Mouse (Mus musculus): Measurements from ENCODE around the gene Rep15. TPM values are rescaled to one million over a fixed set of nuclear protein-coding genes. Genes with fewer than 3 reads are reported as not detected.

Gene Rep15
- 0.87 and 0.91 TPM in 2 replicates for polyA plus RNA-seq (2016; fragmentation: Nextera tagmentation; extraction: Ambion mirVana)

GRCm38 (mm10) chr6:147032303-147032925, at the start of gene Rep15:
Gene Rep15, plus strand, starts transcription at chr6:147032584.
- H3K27me3 ChIP-seq (replicated peaks): no peaks in the 10 kb centered on the region
- no peaks in the 10 kb centered on the region for H3K4me1 ChIP-seq
- no peak within 1 kb of the TSS for H3K4me3 ChIP-seq
- 60% methylated on average over 13 of the region's 13 CpGs for WGBS (ENCODE audit: insufficient replicate concordance)
- H3K4me2 ChIP-seq: no peak within 1 kb of the TSS
- H3K36me3 ChIP-seq: peaks cover 10% of the 10 kb centered on the region
- H3K27ac ChIP-seq: no peak within 1 kb of the TSS
- ATAC-seq: no peak
- no peak within 1 kb of the TSS for H3K9ac ChIP-seq
- H3K9me3 ChIP-seq (replicated peaks): no peaks in the 10 kb centered on the region

DNA sequence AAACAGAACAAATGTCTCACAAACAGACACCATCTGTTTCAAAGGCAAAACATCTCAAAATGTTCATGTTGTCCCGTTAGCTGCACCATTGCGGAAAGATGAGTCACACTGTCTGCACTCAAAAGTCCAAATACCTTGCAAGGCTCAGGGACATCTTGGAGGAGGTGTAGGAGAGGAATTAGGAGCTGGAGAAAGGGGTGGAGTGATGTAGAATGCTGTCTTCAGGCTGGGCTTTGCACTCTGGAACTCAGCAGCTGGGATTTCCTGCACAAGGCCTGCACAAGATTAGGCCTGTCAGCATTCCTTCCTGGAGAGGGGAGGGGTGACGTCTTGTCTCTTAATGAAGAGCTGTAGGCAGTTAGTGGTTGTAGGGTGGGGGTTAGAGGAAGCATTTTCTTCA, 47.8 kb upstream of the Rep15 start:
- H3K4me3 ChIP-seq: no peak overlapping the region
- no peaks in the 10 kb centered on the region for H3K9me3 ChIP-seq (replicated peaks)
- no peaks in the 10 kb centered on the region for H3K4me1 ChIP-seq
- no peaks in the 10 kb centered on the region for H3K27me3 ChIP-seq (replicated peaks)
- H3K9ac ChIP-seq: no peak overlapping the region
- ATAC-seq: no peak
- no peaks in the 10 kb centered on the region for H3K36me3 ChIP-seq
- WGBS (ENCODE audit: insufficient replicate concordance): 58% methylated on average over 3 of the region's 3 CpGs
- H3K27ac ChIP-seq: no peak overlapping the region
- H3K4me2 ChIP-seq: no peak overlapping the region

- Histone ChIP-seq H3K4me1 (no peaks in the 10 kb centered on the region), H3K9me3 (replicated peaks) (no peaks in the 10 kb centered on the region), H3K27ac (no peak overlapping the region), H3K4me2 (no peak overlapping the region), H3K27me3 (replicated peaks) (no peaks in the 10 kb centered on the region), H3K36me3 (peaks cover 10% of the 10 kb centered on the region; the same call in 1 of the 2 replicates), H3K4me3 (no peak overlapping the region), H3K9ac (no peak overlapping the region)
- ATAC-seq: no peak
- WGBS (ENCODE audit: insufficient replicate concordance): 35% methylated on average over 5 of the region's 5 CpGs
Observed at GRCm38 (mm10) chr6:146994236-146994635, 38.1 kb upstream of the Rep15 start.

DNA sequence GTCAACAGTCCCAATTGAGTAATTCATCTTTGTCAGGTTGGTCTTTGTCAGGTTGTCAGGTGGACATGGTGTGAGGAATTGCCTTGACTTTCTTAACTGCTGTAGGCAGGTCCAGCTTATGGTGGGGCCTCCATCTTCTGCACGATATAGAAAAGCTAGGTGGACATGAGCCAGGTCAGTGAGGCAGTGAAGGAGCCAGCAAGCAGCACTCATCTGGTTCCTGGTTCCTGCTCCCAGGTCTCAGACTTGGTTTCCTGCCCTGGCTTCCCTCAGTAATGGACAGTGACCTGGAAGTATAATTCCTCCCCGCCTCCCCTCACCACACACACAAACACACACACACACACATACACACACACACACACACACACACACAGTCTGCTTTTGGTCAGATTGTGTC, 37.0 kb upstream of the Rep15 start:
- H3K9me3 ChIP-seq (replicated peaks): no peaks in the 10 kb centered on the region
- H3K9ac ChIP-seq: no peak overlapping the region
- WGBS (ENCODE audit: insufficient replicate concordance): 83% methylated on average over 2 of the region's 2 CpGs
- no peak overlapping the region for H3K4me2 ChIP-seq
- peaks cover 13% of the 10 kb centered on the region for H3K36me3 ChIP-seq
- H3K27ac ChIP-seq: no peak overlapping the region
- no peak overlapping the region for H3K4me3 ChIP-seq
- H3K27me3 ChIP-seq (replicated peaks): no peaks in the 10 kb centered on the region
- no peak for ATAC-seq
- H3K4me1 ChIP-seq: no peaks in the 10 kb centered on the region

DNA sequence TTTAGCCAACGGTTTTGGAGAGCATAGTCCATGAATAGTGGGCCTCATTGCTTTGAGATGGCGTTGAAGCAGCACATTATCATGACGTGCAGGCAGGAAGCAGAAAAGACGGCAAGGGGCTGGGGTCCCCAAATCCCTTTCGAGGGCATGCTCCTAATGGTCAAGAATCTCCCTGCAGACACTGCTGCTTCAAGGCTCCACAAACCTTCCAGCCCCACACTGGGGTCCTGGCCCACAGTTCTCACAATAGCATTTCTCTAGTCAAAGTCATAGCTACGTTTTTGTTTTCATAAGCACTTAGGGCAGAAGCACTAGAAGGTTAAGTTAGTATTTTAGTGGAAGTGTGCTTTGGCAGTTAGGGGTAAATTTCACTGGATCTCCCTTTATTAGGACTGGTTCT, 36.5 kb upstream of the Rep15 start:
- Histone ChIP-seq H3K4me1 (no peaks in the 10 kb centered on the region), H3K27me3 (replicated peaks) (no peaks in the 10 kb centered on the region), H3K9me3 (replicated peaks) (no peaks in the 10 kb centered on the region), H3K4me2 (no peak overlapping the region), H3K27ac (no peak overlapping the region), H3K9ac (no peak overlapping the region), H3K4me3 (no peak overlapping the region), H3K36me3 (peaks cover 16% of the 10 kb centered on the region)
- ATAC-seq: no peak
- WGBS (ENCODE audit: insufficient replicate concordance): 70% methylated on average over 6 of the region's 6 CpGs

DNA sequence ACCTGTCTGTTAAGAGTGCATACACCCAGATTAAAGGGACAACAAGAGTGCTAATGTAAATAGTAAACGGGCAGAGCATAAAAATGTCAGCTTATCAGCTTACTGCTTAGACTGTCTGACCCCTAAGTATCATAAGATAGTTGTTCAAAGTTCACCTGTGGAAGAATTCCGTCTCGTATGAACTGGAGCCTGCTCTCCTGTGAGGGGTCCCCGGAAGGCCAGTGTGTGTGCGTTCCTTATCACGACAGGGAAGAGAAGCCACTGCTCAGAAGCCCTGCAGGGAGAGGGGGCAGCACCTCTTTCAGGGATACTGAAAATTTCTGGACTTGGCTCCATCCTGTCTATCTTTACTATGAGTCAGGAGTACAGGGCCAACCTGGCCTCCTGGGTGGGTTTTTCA, 35.4 kb upstream of the Rep15 start:
- Histone ChIP-seq H3K4me3 (no peak overlapping the region), H3K27ac (no peak overlapping the region), H3K9ac (no peak overlapping the region), H3K9me3 (replicated peaks) (no peaks in the 10 kb centered on the region), H3K36me3 (peaks cover 20% of the 10 kb centered on the region), H3K4me2 (no peak overlapping the region), H3K27me3 (replicated peaks) (no peaks in the 10 kb centered on the region), H3K4me1 (no peaks in the 10 kb centered on the region)
- no peak for ATAC-seq
- 60% methylated on average over 6 of the region's 6 CpGs for WGBS (ENCODE audit: insufficient replicate concordance)

GRCm38 (mm10) chr6:146998710-146999109, 33.7 kb upstream of the Rep15 start:
- 76% methylated on average over 4 of the region's 4 CpGs for WGBS (ENCODE audit: insufficient replicate concordance)

GRCm38 (mm10) chr6:146999302-146999701, 33.1 kb upstream of the Rep15 start:
- no peak overlapping the region for H3K4me2 ChIP-seq
- no peak for ATAC-seq
- H3K9me3 ChIP-seq (replicated peaks): no peaks in the 10 kb centered on the region
- no peak overlapping the region for H3K9ac ChIP-seq
- no peaks in the 10 kb centered on the region for H3K4me1 ChIP-seq
- no peaks in the 10 kb centered on the region for H3K27me3 ChIP-seq (replicated peaks)
- H3K27ac ChIP-seq: no peak overlapping the region
- 73% methylated on average over 9 of the region's 9 CpGs for WGBS (ENCODE audit: insufficient replicate concordance)
- H3K36me3 ChIP-seq: peaks cover 22% of the 10 kb centered on the region
- no peak overlapping the region for H3K4me3 ChIP-seq

More at GRCm38 (mm10) chr6:146998710-146999109, 33.7 kb upstream of the Rep15 start:
- no peaks in the 10 kb centered on the region for H3K9me3 ChIP-seq (replicated peaks)
- H3K4me3 ChIP-seq: no peak overlapping the region
- no peak overlapping the region for H3K9ac ChIP-seq
- no peak for ATAC-seq
- H3K4me2 ChIP-seq: no peak overlapping the region
- peaks cover 22% of the 10 kb centered on the region for H3K36me3 ChIP-seq
- H3K4me1 ChIP-seq: no peaks in the 10 kb centered on the region
- no peak overlapping the region for H3K27ac ChIP-seq
- H3K27me3 ChIP-seq (replicated peaks): no peaks in the 10 kb centered on the region

- H3K4me2 ChIP-seq: no peak overlapping the region
- no peaks in the 10 kb centered on the region for H3K4me1 ChIP-seq
- 65% methylated on average over 2 of the region's 2 CpGs for WGBS (ENCODE audit: insufficient replicate concordance)
- no peak for ATAC-seq
- no peaks in the 10 kb centered on the region for H3K9me3 ChIP-seq (replicated peaks)
- H3K27ac ChIP-seq: no peak overlapping the region
- peaks cover 22% of the 10 kb centered on the region for H3K36me3 ChIP-seq
- H3K4me3 ChIP-seq: no peak overlapping the region
- H3K9ac ChIP-seq: no peak overlapping the region
- H3K27me3 ChIP-seq (replicated peaks): no peaks in the 10 kb centered on the region
Observed at GRCm38 (mm10) chr6:146999755-147000154, 32.6 kb upstream of the Rep15 start.

DNA sequence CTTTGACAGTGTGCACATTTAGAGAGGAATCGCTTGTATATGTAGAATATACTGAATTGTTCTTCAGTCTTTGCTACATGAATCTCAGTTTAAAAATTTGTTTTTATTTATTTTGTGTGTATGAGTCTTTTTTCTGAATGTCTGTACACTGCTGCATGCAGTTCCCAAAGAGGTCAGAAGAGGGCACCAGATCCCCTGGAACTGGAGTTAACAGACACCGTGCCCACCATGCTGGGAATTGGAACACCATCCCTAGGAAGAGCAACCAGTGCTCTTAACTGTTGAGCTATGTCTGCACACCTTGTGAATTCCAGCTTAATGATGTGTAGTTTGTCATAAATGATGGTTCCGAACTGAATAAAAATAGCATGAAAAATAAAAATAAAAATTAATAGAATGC, 24.2 kb upstream of the Rep15 start:
- no peak overlapping the region for H3K9ac ChIP-seq
- H3K27ac ChIP-seq: no peak overlapping the region
- no peaks in the 10 kb centered on the region for H3K9me3 ChIP-seq (replicated peaks)
- H3K27me3 ChIP-seq (replicated peaks): no peaks in the 10 kb centered on the region
- no peak overlapping the region for H3K4me3 ChIP-seq
- H3K4me2 ChIP-seq: no peak overlapping the region
- WGBS (ENCODE audit: insufficient replicate concordance): 54% methylated on average over 3 of the region's 3 CpGs
- H3K36me3 ChIP-seq: peaks cover 22% of the 10 kb centered on the region
- no peak for ATAC-seq
- no peaks in the 10 kb centered on the region for H3K4me1 ChIP-seq

DNA sequence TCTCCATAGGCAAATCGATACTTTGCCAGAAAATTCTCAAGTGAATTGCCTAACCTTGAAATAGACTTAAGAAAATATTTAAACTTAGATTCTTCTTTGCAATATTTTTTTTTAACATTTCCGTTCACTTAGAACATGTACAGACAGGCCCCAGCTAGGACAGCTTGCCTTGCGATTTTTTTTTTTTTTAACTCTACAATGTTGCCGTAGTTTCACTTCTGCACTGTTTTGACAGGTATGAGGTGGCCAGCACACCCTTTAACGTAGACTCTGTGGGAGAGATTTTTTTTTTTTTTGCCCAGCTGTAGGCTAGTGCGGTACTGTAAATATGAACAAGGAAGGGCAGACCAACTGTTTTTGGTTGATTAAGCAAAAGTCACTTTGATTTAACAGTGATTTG, 22.0 kb upstream of the Rep15 start:
- H3K9ac ChIP-seq: no peak overlapping the region
- H3K27ac ChIP-seq: no peak overlapping the region
- H3K4me3 ChIP-seq: no peak overlapping the region
- 82% methylated on average over 6 of the region's 6 CpGs for WGBS (ENCODE audit: insufficient replicate concordance)
- no peaks in the 10 kb centered on the region for H3K9me3 ChIP-seq (replicated peaks)
- no peak for ATAC-seq
- peaks cover 22% of the 10 kb centered on the region for H3K36me3 ChIP-seq
- H3K4me1 ChIP-seq: no peaks in the 10 kb centered on the region
- H3K4me2 ChIP-seq: no peak overlapping the region
- H3K27me3 ChIP-seq (replicated peaks): no peaks in the 10 kb centered on the region

GRCm38 (mm10) chr6:147010811-147011520, 21.4 kb upstream of the Rep15 start:
- Histone ChIP-seq H3K9ac (no peak overlapping the region), H3K27ac (no peak overlapping the region), H3K36me3 (peaks cover 20% of the 10 kb centered on the region), H3K4me1 (no peaks in the 10 kb centered on the region), H3K4me2 (no peak overlapping the region), H3K4me3 (no peak overlapping the region), H3K27me3 (replicated peaks) (no peaks in the 10 kb centered on the region), H3K9me3 (replicated peaks) (no peaks in the 10 kb centered on the region)
- ATAC-seq: no peak
- 81% methylated on average over 15 of the region's 15 CpGs for WGBS (ENCODE audit: insufficient replicate concordance)

Data from liver, embryonic 12.5 days (tissue).